Mouse (Mus musculus): ENCODE results near the gene Tmem126b. TPM values are rescaled to one million over a fixed set of nuclear protein-coding genes. Genes with fewer than 3 reads are reported as not detected.
A peak's percentile ranks its signal among the peaks of the same experiment; 100 is the strongest.

Gene Tmem126b
- polyA plus RNA-seq (2014; fragmentation: Nextera tagmentation; extraction: Ambion mirVana): 46.9 and 48.2 TPM in 2 replicates

DNA sequence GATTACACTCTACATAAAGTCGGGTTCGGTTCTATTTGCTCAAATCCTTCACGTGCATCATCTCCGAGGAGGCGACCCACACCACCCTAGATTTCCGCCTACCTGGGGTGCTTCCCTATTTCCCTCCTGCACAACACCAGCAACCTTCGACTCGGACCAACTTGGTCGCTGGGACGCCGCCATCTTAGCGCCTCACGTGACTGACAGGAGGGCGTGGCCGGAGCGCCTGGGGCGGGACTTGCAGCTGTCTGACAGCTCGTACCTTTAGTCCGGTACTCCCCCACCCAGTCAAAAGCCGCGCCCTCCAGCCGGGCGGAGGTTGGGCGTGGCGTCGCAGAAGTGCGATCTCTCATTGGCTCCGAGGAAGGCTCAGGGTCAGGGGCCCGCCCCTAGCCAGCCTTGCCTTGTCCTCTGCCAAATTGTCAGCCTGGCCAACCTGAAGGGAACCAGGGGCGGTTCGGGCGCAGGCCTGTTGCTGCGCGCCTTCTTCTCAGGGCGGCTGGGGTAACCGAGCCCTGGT is at the start of gene Tmem126b:
Gene Tmem126b (minus strand): TSS at position 209 of the 520 bp plus-strand sequence.
- Histone ChIP-seq H3K27me3 (ENCODE audit: control insufficient read depth, insufficient read depth, low read length) (no peaks in the 10 kb centered on the region), H3K27ac (ENCODE audit: low read depth, low read length) (peak within 1 kb of the TSS; percentile 61), H3K4me2 (peak within 1 kb of the TSS; percentile 82), H3K9me3 (ENCODE audit: control insufficient read depth, low read length) (no peaks in the 10 kb centered on the region), H3K9ac (ENCODE audit: low read length) (peak within 1 kb of the TSS; percentile 73), H3K4me3 (ENCODE audit: low read depth, low read length) (peak within 1 kb of the TSS; percentile 66), H3K4me1 (ENCODE audit: control insufficient read depth, insufficient read depth, low read length) (peaks cover 8% of the 10 kb centered on the region; the same call in 1 of the 2 replicates), H3K36me3 (ENCODE audit: control insufficient read depth, insufficient read depth, low read length) (no peaks in the 10 kb centered on the region)
- DNase-seq (ENCODE audit: low spot score, missing footprints) (peak; percentile 100), ATAC-seq (ENCODE audit: low FRiP score) (peak; percentile 100)
- WGBS: under 1% methylated on average over 36 of the region's 36 CpGs

DNA sequence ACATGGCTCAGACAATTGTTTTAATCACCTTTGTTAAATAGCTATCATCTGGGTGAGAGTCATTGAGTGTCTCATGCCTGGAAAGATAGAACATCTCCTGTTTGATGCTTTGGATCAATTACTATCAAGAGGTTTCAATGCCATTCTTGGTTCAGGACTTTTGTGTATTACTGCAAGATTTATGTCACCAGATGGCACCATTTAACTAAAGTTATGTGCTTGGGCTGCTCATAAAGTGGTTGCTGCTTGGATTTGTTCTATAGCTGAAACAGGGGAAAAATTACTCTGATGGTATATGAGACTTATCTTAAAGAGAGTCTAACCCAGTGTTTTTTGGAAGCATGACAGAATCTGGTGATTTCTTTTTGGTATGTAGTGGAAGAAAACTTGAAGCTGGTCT is 36.5 kb upstream of the Tmem126b start:
- no peaks in the 10 kb centered on the region for H3K9me3 ChIP-seq (ENCODE audit: control insufficient read depth, low read length)

DNA sequence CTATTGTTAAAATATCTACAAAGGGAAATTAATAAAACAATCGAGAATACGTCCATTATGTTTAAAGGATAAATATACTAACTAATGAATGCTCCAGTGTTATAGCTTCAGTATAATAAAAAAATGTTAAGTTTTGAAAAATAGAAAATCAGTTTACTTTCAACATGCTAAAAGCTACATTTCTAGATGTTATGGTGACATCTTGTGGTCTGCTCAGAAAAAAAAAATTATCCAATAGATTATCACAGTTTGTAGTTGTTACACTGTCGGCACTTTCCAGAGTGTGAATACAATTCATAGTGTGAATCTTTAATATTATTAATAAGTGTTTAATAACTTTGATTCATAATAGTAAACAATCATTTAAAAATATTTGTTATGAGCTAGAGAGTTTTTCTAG is 32.3 kb upstream of the Tmem126b start:
- no peak overlapping the region for H3K4me3 ChIP-seq (ENCODE audit: low read depth, low read length)
- no peak overlapping the region for H3K4me2 ChIP-seq
- DNase-seq (ENCODE audit: low spot score, missing footprints) (no peak), ATAC-seq (ENCODE audit: low FRiP score) (no peak)
- no peak overlapping the region for H3K27ac ChIP-seq (ENCODE audit: low read depth, low read length)
- H3K9ac ChIP-seq (ENCODE audit: low read length): no peak overlapping the region
- H3K4me1 ChIP-seq (ENCODE audit: control insufficient read depth, insufficient read depth, low read length): no peaks in the 10 kb centered on the region
- no peaks in the 10 kb centered on the region for H3K36me3 ChIP-seq (ENCODE audit: control insufficient read depth, insufficient read depth, low read length)
- 85% methylated on average over 3 of the region's 3 CpGs for WGBS
- no peaks in the 10 kb centered on the region for H3K27me3 ChIP-seq (ENCODE audit: control insufficient read depth, insufficient read depth, low read length)
- no peaks in the 10 kb centered on the region for H3K9me3 ChIP-seq (ENCODE audit: control insufficient read depth, low read length)

More for the DNA sequence above, 36.5 kb upstream of the Tmem126b start:
- DNase-seq (ENCODE audit: low spot score, missing footprints): no peak
- Histone ChIP-seq H3K9ac (ENCODE audit: low read length) (no peak overlapping the region), H3K4me3 (ENCODE audit: low read depth, low read length) (no peak overlapping the region), H3K4me1 (ENCODE audit: control insufficient read depth, insufficient read depth, low read length) (no peaks in the 10 kb centered on the region), H3K36me3 (ENCODE audit: control insufficient read depth, insufficient read depth, low read length) (no peaks in the 10 kb centered on the region), H3K27me3 (ENCODE audit: control insufficient read depth, insufficient read depth, low read length) (no peaks in the 10 kb centered on the region), H3K27ac (ENCODE audit: low read depth, low read length) (no peak overlapping the region), H3K4me2 (no peak overlapping the region)
- no peak for ATAC-seq (ENCODE audit: low FRiP score)

DNA sequence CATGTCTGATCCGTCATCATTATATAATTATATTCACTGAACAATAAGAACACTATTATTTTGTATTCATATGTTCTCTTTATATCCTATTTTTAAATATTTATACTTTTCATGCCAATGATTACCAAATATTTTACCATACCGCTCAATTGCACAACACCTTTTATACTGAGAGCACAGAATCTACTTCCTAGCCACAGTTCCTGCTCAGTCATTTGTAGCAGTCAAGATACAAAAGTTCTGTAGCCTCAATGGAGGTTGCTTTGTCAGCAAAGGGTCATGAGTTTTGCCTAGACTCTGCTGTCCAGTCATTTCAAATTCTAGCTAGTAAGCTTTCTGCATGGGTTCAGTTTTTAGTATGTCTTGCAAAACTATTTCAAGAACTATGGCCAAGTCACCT is 6.8 kb upstream of the Tmem126b start:
- DNase-seq (ENCODE audit: low spot score, missing footprints) (no peak), ATAC-seq (ENCODE audit: low FRiP score) (no peak)

DNA sequence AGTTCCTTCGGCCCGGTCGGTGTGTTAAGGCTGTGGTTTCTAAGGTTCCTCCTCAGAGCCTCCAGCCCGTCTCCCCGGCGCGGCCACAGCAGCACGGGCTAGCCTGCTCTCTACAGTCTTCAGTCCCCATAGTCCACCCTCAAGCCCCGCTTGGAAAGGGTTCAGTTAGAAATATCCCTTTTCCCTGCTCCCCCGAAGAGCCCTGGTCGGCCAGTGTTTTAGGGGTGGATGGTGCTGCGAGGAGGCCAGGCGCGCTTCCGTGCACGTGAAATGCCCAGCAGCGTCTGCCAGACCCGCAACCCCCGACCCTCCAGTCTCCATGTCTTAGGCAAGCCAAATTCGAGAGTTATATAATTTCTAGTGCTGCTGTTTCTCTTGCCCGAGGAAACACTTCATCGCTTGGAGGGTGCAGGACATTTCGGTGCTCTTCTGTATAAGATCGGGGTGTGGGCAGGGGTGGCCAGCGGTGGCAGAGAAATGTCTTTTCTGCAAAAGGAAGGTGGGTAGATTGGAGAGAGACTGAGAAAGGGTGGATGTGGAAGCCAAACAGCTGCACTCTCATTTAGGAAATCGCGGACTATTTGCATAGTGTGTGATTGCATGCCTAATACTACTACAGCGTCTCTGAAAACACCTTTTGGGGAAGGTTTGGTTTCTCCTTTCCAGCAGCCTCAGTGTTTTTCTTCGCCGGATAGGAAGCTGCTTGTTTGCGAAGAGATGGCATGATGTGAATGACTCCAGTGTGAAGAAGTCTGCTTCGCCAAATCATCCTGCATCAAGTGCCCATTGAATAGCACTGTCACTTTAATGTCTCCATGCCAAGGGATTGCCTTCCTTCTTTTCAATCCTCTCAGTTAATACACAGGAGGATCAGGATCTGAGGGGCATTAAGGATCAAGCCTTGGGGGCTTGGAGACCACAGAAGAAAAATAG is 778 bp upstream of the Tmem126b start, which contains the start of gene Dlg2:
Gene Dlg2 (plus strand): TSS at position 360 of the 933 bp plus-strand sequence.
- no peaks in the 10 kb centered on the region for H3K36me3 ChIP-seq (ENCODE audit: control insufficient read depth, insufficient read depth, low read length)
- DNase-seq (ENCODE audit: low spot score, missing footprints) (no peak), ATAC-seq (ENCODE audit: low FRiP score) (no peak)
- H3K4me1 ChIP-seq (ENCODE audit: control insufficient read depth, insufficient read depth, low read length): peaks cover 8% of the 10 kb centered on the region; the same call in 1 of the 2 replicates
- WGBS: under 1% methylated on average over 32 of the region's 32 CpGs
- no peaks in the 10 kb centered on the region for H3K9me3 ChIP-seq (ENCODE audit: control insufficient read depth, low read length)
- peak within 1 kb of the TSS; percentile 61 for H3K27ac ChIP-seq (ENCODE audit: low read depth, low read length)
- H3K4me2 ChIP-seq: peak within 1 kb of the TSS; percentile 82
- peak within 1 kb of the TSS; percentile 66 for H3K4me3 ChIP-seq (ENCODE audit: low read depth, low read length)
- no peaks in the 10 kb centered on the region for H3K27me3 ChIP-seq (ENCODE audit: control insufficient read depth, insufficient read depth, low read length)
- peak within 1 kb of the TSS; percentile 73 for H3K9ac ChIP-seq (ENCODE audit: low read length)

More for the DNA sequence above, 6.8 kb upstream of the Tmem126b start:
- Histone ChIP-seq H3K4me3 (ENCODE audit: low read depth, low read length) (no peak overlapping the region), H3K4me2 (no peak overlapping the region), H3K27me3 (ENCODE audit: control insufficient read depth, insufficient read depth, low read length) (no peaks in the 10 kb centered on the region), H3K4me1 (ENCODE audit: control insufficient read depth, insufficient read depth, low read length) (no peaks in the 10 kb centered on the region), H3K9ac (ENCODE audit: low read length) (no peak overlapping the region), H3K27ac (ENCODE audit: low read depth, low read length) (no peak overlapping the region), H3K9me3 (ENCODE audit: control insufficient read depth, low read length) (no peaks in the 10 kb centered on the region), H3K36me3 (ENCODE audit: control insufficient read depth, insufficient read depth, low read length) (no peaks in the 10 kb centered on the region)
- WGBS: 91% methylated on average over 2 of the region's 2 CpGs

DNA sequence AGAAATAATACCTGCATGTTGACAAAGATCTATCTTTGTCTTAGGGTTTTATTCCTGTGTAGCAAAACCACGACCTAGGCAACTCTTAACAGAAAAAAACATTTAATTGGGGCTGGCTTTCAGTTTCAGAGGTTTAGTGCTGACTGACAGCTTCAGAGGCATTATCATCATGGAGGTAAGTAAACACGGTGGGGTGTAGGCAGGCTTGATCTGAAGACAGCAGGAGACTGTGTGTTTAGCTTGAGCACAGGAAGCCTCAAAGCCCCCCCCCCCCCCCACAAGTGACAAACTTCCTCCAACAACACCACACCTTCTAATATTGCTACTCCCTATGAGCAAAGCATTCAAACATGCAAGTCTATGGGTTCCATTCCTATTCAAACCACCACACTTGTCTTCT is 2.3 kb downstream of the Tmem126b start:
- no peak overlapping the region for H3K27ac ChIP-seq (ENCODE audit: low read depth, low read length)
- peaks cover 8% of the 10 kb centered on the region; the same call in 1 of the 2 replicates for H3K4me1 ChIP-seq (ENCODE audit: control insufficient read depth, insufficient read depth, low read length)
- peak; percentile 12 for DNase-seq (ENCODE audit: low spot score, missing footprints)
- no peak overlapping the region for H3K4me2 ChIP-seq
- H3K4me3 ChIP-seq (ENCODE audit: low read depth, low read length): no peak overlapping the region
- H3K9me3 ChIP-seq (ENCODE audit: control insufficient read depth, low read length): no peaks in the 10 kb centered on the region
- WGBS: 65% methylated on average over 2 of the region's 2 CpGs
- H3K36me3 ChIP-seq (ENCODE audit: control insufficient read depth, insufficient read depth, low read length): no peaks in the 10 kb centered on the region
- no peak for ATAC-seq (ENCODE audit: low FRiP score)
- H3K27me3 ChIP-seq (ENCODE audit: control insufficient read depth, insufficient read depth, low read length): no peaks in the 10 kb centered on the region
- H3K9ac ChIP-seq (ENCODE audit: low read length): no peak overlapping the region

DNA sequence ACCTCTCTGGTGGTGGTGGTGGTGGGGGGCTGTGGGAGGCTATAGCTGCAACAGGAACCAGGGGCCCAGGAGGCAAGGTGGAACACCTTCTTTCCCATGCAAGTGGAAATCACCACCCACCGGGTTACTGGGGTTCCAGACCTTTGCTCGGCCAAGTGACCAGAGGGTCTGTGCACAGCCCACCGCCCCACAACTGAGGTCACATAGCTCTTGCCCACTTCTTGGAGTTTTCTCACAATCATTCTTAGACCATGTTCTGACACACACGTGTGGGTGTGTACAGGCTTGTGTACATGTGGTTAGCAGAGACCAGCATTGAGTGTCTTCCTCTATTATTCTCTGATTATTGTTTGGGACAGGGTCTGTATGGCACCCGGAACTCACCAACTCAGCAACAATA is 14.4 kb downstream of the Tmem126b start:
- Histone ChIP-seq H3K9me3 (ENCODE audit: control insufficient read depth, low read length) (no peaks in the 10 kb centered on the region), H3K4me3 (ENCODE audit: low read depth, low read length) (no peak overlapping the region), H3K4me2 (no peak overlapping the region), H3K4me1 (ENCODE audit: control insufficient read depth, insufficient read depth, low read length) (no peaks in the 10 kb centered on the region), H3K27me3 (ENCODE audit: control insufficient read depth, insufficient read depth, low read length) (no peaks in the 10 kb centered on the region), H3K36me3 (ENCODE audit: control insufficient read depth, insufficient read depth, low read length) (no peaks in the 10 kb centered on the region), H3K27ac (ENCODE audit: low read depth, low read length) (no peak overlapping the region), H3K9ac (ENCODE audit: low read length) (no peak overlapping the region)
- DNase-seq (ENCODE audit: low spot score, missing footprints) (peak; percentile 81), ATAC-seq (ENCODE audit: low FRiP score) (no peak)
- 91% methylated on average over 5 of the region's 5 CpGs for WGBS

DNA sequence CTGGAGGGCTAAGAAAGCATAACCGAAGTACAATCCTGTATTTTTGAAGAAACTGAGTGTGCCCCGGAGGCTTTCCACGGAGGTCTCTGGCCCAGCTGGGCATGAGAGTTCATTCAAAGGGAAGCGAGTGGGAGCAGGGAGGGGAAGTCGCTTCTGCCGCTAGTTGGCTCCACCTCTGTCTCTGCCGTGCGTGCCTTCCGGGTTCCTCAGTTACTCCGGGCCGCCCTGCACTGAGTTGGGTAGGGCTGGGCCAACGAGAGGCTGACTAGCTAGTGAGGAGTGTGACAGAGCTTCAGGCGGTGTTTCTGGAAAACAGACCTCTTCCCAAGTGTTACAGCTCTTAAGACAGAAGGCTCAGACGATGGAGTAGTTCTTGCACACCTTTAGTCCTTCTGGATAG is 14.9 kb downstream of the Tmem126b start:
- no peaks in the 10 kb centered on the region for H3K27me3 ChIP-seq (ENCODE audit: control insufficient read depth, insufficient read depth, low read length)
- ATAC-seq (ENCODE audit: low FRiP score): no peak
- no peaks in the 10 kb centered on the region for H3K9me3 ChIP-seq (ENCODE audit: control insufficient read depth, low read length)
- no peak overlapping the region for H3K9ac ChIP-seq (ENCODE audit: low read length)
- WGBS: 22% methylated on average over 14 of the region's 14 CpGs
- H3K4me1 ChIP-seq (ENCODE audit: control insufficient read depth, insufficient read depth, low read length): no peaks in the 10 kb centered on the region
- no peak overlapping the region for H3K4me3 ChIP-seq (ENCODE audit: low read depth, low read length)
- H3K27ac ChIP-seq (ENCODE audit: low read depth, low read length): no peak overlapping the region
- no peak overlapping the region for H3K4me2 ChIP-seq
- no peaks in the 10 kb centered on the region for H3K36me3 ChIP-seq (ENCODE audit: control insufficient read depth, insufficient read depth, low read length)
- peak; percentile 88 for DNase-seq (ENCODE audit: low spot score, missing footprints)

DNA sequence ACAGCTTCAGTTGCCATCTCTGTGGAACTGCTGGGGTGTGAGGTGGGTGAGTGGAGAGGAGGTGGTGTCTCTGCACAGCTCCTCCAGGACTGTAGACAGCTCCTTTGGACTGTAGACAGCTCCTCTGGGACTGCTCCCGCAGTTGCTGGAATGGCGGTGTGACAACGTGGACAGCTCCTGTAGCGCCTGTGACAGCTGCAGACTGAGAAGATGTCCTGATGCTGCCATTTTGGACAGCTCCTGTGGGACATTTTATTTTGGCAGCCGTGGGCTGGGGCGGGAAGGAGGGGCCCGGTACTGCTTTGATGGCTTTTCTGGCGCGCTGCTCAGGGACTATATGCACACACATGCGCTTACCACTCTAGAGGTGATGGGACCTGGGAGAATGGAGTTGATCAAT is 15.5 kb downstream of the Tmem126b start:
- H3K9me3 ChIP-seq (ENCODE audit: control insufficient read depth, low read length): no peaks in the 10 kb centered on the region
- 60% methylated on average over 10 of the region's 10 CpGs for WGBS
- no peak overlapping the region for H3K4me3 ChIP-seq (ENCODE audit: low read depth, low read length)
- H3K36me3 ChIP-seq (ENCODE audit: control insufficient read depth, insufficient read depth, low read length): no peaks in the 10 kb centered on the region
- no peak overlapping the region for H3K4me2 ChIP-seq
- no peak overlapping the region for H3K9ac ChIP-seq (ENCODE audit: low read length)
- ATAC-seq (ENCODE audit: low FRiP score) (no peak), DNase-seq (ENCODE audit: low spot score, missing footprints) (no peak)
- no peaks in the 10 kb centered on the region for H3K27me3 ChIP-seq (ENCODE audit: control insufficient read depth, insufficient read depth, low read length)
- no peaks in the 10 kb centered on the region for H3K4me1 ChIP-seq (ENCODE audit: control insufficient read depth, insufficient read depth, low read length)
- no peak overlapping the region for H3K27ac ChIP-seq (ENCODE audit: low read depth, low read length)
